Mouse (Mus musculus): ENCODE results near the gene Hist2h2bb. TPM values are rescaled to one million over a fixed set of nuclear protein-coding genes. Genes with fewer than 3 reads are reported as not detected.
"Not testable (repeated sequence)": the region's sequence is repeated elsewhere in the genome, so short reads cannot be mapped to it uniquely, and the experiment has no call there.

Hist2h2bb gene
- polyA plus RNA-seq, 1 experiment from 2014 or later = 2.3 TPM

DNA sequence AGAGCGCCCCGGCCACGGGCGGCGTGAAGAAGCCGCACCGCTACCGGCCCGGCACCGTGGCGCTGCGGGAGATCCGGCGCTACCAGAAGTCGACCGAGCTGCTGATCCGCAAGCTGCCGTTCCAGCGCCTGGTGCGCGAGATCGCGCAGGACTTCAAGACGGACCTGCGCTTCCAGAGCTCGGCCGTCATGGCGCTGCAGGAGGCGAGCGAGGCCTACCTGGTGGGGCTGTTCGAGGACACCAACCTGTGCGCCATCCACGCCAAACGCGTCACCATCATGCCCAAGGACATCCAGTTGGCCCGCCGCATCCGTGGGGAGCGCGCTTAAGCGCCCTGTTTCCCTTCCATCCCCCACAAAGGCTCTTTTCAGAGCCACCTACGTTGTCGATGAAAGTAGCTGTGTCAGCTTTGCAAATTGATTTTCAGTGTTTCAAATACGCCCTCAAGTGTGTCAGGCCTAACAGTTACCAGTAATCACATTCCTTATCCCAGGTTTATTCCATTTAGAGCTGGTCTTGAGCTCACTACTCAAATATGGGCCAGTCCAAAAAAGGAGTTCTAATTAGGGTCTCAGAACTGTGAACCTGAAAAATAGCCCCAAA, 675 bp upstream of the Hist2h2bb start:
- H3K9ac ChIP-seq (ENCODE audit: low read depth, low read length) = peak overlapping the region; percentile 51
- ATAC-seq = peak; percentile 40
- H3K36me3 ChIP-seq (ENCODE audit: control insufficient read depth, insufficient read depth); H3K4me1 ChIP-seq (replicated peaks; ENCODE audit: control insufficient read depth, insufficient read depth, low read length); H3K27me3 ChIP-seq (replicated peaks; ENCODE audit: control insufficient read depth, insufficient read depth, low read length); H3K9me3 ChIP-seq (ENCODE audit: control insufficient read depth): not testable (repeated sequence)
- peak overlapping the region; percentile 43 for H3K4me3 ChIP-seq (ENCODE audit: low read depth, low read length)
- 0 out of 2 replicates have a peak, but pooled peaks have one; percentile 9 for TF ChIP-seq CTCF (IDR thresholded peaks at IDR 0.05; ENCODE audit: low read depth)
- 1% methylated on average over 11 of the region's 44 CpGs for whole genome bisulfite sequencing
- H3K4me2 ChIP-seq (replicated peaks; ENCODE audit: low read depth) = peak overlapping the region; percentile 86
- H3K27ac ChIP-seq (ENCODE audit: low read depth, low read length) = peak overlapping the region; percentile 87

DNA sequence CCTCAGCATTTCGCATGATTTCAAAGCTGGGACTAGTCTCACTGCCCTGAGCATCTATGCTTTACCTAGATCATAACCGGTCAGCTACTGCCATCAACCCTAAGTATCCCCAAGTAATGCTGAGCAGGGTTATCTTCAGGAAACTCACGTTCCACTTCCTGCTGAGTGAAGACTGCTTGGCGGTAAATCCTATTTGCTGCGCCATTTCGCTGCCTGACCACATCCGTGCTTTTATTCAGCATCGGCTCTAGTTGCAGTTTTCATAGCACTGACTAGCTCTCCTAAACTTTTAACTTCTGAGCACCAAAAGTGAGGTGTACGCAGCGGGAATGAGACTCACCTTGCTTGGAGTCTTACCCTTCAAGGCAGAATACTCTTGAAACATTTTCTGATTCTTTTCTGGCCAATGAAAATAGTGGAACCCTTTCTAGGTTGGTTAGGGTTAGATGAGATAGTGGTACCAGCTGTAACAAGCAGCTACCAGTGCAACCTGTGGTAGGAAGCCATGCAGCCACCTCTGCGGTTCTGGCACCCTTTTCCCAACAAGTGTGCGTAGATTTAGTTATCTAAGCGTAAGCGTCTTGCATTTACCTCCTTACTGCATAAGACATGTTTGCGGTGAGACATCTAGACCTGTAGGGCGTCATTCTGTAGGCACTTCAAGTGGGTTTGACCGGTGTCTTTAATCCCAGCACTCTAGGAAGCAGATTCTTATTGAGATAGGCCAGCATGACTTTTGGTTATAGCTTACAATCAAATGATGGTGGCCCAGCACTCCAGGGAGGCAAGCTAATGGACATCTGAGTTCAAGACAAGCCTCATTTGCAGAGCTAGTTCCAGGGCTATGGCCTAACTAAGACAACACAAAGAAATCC, 4.3 kb downstream of the Hist2h2bb start:
- H3K27ac ChIP-seq (ENCODE audit: low read depth, low read length) = no peak overlapping the region

DNA sequence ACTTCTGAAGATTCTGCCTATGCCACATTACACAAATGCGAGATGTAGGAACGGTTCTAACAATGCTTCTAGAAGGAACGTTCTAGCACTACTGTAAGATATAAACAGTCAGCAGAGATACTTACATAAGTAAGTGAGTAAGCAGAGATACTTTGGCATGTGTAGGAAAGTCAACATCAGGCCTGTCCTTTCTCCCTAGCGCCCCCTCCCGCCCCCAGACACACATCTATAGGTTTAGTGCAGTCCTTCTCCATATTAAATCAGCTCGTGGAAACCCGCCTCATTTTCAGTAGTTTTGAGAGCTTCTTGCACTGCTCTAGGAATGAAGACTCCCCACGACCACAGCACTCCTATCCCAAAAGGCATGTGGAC, 7.9 kb downstream of the Hist2h2bb start:
- 0 out of 2 replicates have a peak, but pooled peaks have one; percentile 20 for ATAC-seq

More for the DNA sequence above, 4.3 kb downstream of the Hist2h2bb start:
- Histone ChIP-seq H3K9me3 (ENCODE audit: control insufficient read depth) (no peaks in the 10 kb centered on the region), H3K27me3 (replicated peaks; ENCODE audit: control insufficient read depth, insufficient read depth, low read length) (no peaks in the 10 kb centered on the region), H3K4me3 (ENCODE audit: low read depth, low read length) (no peak overlapping the region), H3K4me1 (replicated peaks; ENCODE audit: control insufficient read depth, insufficient read depth, low read length) (no peaks in the 10 kb centered on the region; the same call in 1 of the 2 replicates), H3K4me2 (replicated peaks; ENCODE audit: low read depth) (no peak overlapping the region), H3K9ac (ENCODE audit: low read depth, low read length) (no peak overlapping the region), H3K36me3 (ENCODE audit: control insufficient read depth, insufficient read depth) (no peaks in the 10 kb centered on the region)
- no peak for ATAC-seq
- TF ChIP-seq CTCF (IDR thresholded peaks at IDR 0.05; ENCODE audit: low read depth) = no peak
- 89% methylated on average over 17 of the region's 17 CpGs for WGBS

DNA sequence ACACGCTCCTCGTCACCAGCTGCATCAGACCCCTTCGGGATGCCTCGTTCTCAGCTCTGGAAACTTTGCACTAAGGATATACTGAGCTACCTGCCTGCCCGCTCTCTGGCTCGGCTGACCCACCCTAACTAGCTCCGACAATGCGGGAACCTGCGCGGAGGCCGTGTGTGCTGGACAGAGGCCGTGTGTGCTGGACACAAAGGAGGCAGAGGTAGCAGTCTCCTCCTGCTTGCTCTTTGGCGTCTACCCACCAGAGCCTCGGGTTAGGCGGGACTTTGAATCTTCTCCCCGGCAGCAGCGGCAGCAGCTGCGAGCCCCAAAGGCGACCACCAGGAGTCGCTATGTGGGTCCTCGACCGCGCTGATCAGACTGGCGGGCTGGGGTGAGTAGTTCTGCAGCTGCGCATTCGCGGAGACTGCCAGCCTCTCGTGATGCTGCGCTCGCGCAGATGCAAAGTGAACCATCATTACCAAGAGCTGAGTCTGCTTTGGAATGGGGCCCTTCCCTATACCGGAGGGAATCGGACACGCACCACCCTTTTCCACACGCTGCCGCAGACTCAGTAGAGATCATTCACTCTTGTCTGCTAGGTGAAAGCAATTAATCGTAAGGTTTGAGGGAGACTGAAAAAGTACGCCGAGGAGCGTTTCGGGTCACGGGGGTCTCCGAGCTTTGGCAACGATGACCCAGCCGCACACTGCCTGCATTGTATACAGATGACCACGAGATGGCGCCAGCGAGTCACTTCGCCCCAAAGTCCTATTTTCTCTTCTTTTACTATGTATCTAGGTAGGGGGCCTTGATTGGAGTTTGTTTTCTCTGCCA, 8.5 kb downstream of the Hist2h2bb start:
- Histone ChIP-seq H3K9me3 (ENCODE audit: control insufficient read depth) (no peaks in the 10 kb centered on the region), H3K36me3 (ENCODE audit: control insufficient read depth, insufficient read depth) (no peaks in the 10 kb centered on the region), H3K27ac (ENCODE audit: low read depth, low read length) (peak overlapping the region; percentile 70), H3K27me3 (replicated peaks; ENCODE audit: control insufficient read depth, insufficient read depth, low read length) (no peaks in the 10 kb centered on the region), H3K9ac (ENCODE audit: low read depth, low read length) (peak overlapping the region; percentile 34; the same call in 1 of the 2 replicates), H3K4me2 (replicated peaks; ENCODE audit: low read depth) (peak overlapping the region; percentile 87), H3K4me1 (replicated peaks; ENCODE audit: control insufficient read depth, insufficient read depth, low read length) (no peaks in the 10 kb centered on the region), H3K4me3 (ENCODE audit: low read depth, low read length) (peak overlapping the region; percentile 51)
- ATAC-seq = peak; percentile 84
- WGBS = under 1% methylated on average over 49 of the region's 49 CpGs
- TF ChIP-seq CTCF (IDR thresholded peaks at IDR 0.05; ENCODE audit: low read depth) = peak; percentile 82

More for the DNA sequence above, 7.9 kb downstream of the Hist2h2bb start:
- no peaks in the 10 kb centered on the region for H3K4me1 ChIP-seq (replicated peaks; ENCODE audit: control insufficient read depth, insufficient read depth, low read length)
- peak overlapping the region; percentile 87 for H3K4me2 ChIP-seq (replicated peaks; ENCODE audit: low read depth)
- no peaks in the 10 kb centered on the region for H3K9me3 ChIP-seq (ENCODE audit: control insufficient read depth)
- WGBS = 20% methylated on average over 8 of the region's 8 CpGs
- no peaks in the 10 kb centered on the region for H3K27me3 ChIP-seq (replicated peaks; ENCODE audit: control insufficient read depth, insufficient read depth, low read length)
- H3K9ac ChIP-seq (ENCODE audit: low read depth, low read length) = no peak overlapping the region
- H3K27ac ChIP-seq (ENCODE audit: low read depth, low read length) = no peak overlapping the region
- peak overlapping the region; percentile 51 for H3K4me3 ChIP-seq (ENCODE audit: low read depth, low read length)
- peak; percentile 46; the same call in 1 of the 2 replicates for TF ChIP-seq CTCF (IDR thresholded peaks at IDR 0.05; ENCODE audit: low read depth)
- H3K36me3 ChIP-seq (ENCODE audit: control insufficient read depth, insufficient read depth) = no peaks in the 10 kb centered on the region

DNA sequence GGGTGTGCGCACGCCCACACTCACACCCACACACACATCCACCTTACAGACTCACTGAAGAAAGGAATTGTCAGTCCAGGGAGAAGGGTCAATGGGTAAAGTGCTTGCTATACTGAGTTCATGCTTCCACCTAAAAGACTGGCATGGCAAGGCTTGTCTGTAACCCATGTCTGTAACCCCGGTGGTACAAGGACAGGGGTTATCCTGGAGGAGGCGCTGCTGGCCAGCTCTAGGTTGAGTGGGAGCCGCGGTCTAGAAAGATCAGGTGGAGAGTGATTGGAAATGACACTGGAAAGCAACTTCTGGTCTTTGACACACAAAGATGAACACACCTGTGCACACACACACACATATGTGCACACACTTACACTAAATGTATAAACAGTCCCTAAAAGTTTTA, 11.1 kb downstream of the Hist2h2bb start:
- ATAC-seq = no peak

More for the DNA sequence above, 11.1 kb downstream of the Hist2h2bb start:
- Histone ChIP-seq H3K9ac (ENCODE audit: low read depth, low read length) (no peak overlapping the region), H3K4me2 (replicated peaks; ENCODE audit: low read depth) (no peak overlapping the region), H3K9me3 (ENCODE audit: control insufficient read depth) (no peaks in the 10 kb centered on the region), H3K4me1 (replicated peaks; ENCODE audit: control insufficient read depth, insufficient read depth, low read length) (no peaks in the 10 kb centered on the region), H3K36me3 (ENCODE audit: control insufficient read depth, insufficient read depth) (no peaks in the 10 kb centered on the region), H3K4me3 (ENCODE audit: low read depth, low read length) (no peak overlapping the region), H3K27ac (ENCODE audit: low read depth, low read length) (no peak overlapping the region), H3K27me3 (replicated peaks; ENCODE audit: control insufficient read depth, insufficient read depth, low read length) (peaks cover 10% of the 10 kb centered on the region; the same call in 1 of the 2 replicates)
- 52% methylated on average over 6 of the region's 6 CpGs for WGBS
- peak; percentile 13; the same call in 1 of the 2 replicates for TF ChIP-seq CTCF (IDR thresholded peaks at IDR 0.05; ENCODE audit: low read depth)
